Mouse (Mus musculus) gastrocnemius, adult 8-10 months (tissue): Measurements from ENCODE around the gene Dag1. TPM values are rescaled to one million over a fixed set of nuclear protein-coding genes. Genes with fewer than 3 reads are reported as not detected.
"Not testable (repeated sequence)": the region's sequence is repeated elsewhere in the genome, so short reads cannot be mapped to it uniquely, and the experiment has no call there.

ENCODE experiments used
- DNase-seq, 2 experiments: peaks; one replicate each; pipeline ENCODE4 v3.0.0; 2022; ENCODE audit warnings: low spot score in 2 of 2
- total RNA-seq, 4 experiments: library from RNA; stranded (reverse); gene quantifications; 2 replicates each; pipeline ENCODE4 v1.2.4; 2022

Gene Dag1
- 100 to 1,000 TPM; 159 to 203 (median 172) TPM for total RNA-seq

GRCm38 (mm10) chr9:108263690-108264190, at the start of gene Dag1:
Dag1 (minus strand) TSS chr9:108263958.
- peak; percentile 99 for DNase-seq

GRCm38 (mm10) chr9:108308141-108308540, 44.4 kb upstream of the Dag1 start:
- DNase-seq = no peak

- DNase-seq = no peak
Measured at GRCm38 (mm10) chr9:108307021-108307807, 43.5 kb upstream of the Dag1 start.

GRCm38 (mm10) chr9:108306571-108306980, 42.8 kb upstream of the Dag1 start:
- peak; percentile 63 to 70 for DNase-seq

- peak; percentile 98 to 99 for DNase-seq
Measured at GRCm38 (mm10) chr9:108305629-108306520, 42.1 kb upstream of the Dag1 start, which contains the start of the genes Rhoa and Tcta. Rhoa (plus strand) TSS chr9:108306129. Tcta (minus strand) TSS chr9:108306160.

GRCm38 (mm10) chr9:108305170-108305569, 41.4 kb upstream of the Dag1 start:
- DNase-seq = no peak

- no peak for DNase-seq
Measured at GRCm38 (mm10) chr9:108304716-108305115, 41.0 kb upstream of the Dag1 start.

- DNase-seq = no peak
Measured at GRCm38 (mm10) chr9:108301853-108302252, 38.1 kb upstream of the Dag1 start.

- DNase-seq = no peak
Measured at GRCm38 (mm10) chr9:108296453-108297355, 32.9 kb upstream of the Dag1 start, which contains the start of gene Amt. Amt (plus strand) TSS chr9:108296853.

GRCm38 (mm10) chr9:108290773-108291172, 27.0 kb upstream of the Dag1 start:
- no peak for DNase-seq

- DNase-seq = peak; percentile 87 to 88
Measured at GRCm38 (mm10) chr9:108290016-108290750, 26.4 kb upstream of the Dag1 start, which contains the start of gene Nicn1. Nicn1 (plus strand) TSS chr9:108290429.

- DNase-seq = no peak
Measured at GRCm38 (mm10) chr9:108289347-108289746, 25.6 kb upstream of the Dag1 start.

GRCm38 (mm10) chr9:108287526-108288238, 23.9 kb upstream of the Dag1 start:
- DNase-seq = not testable (repeated sequence)

- peak; percentile 49 to 61 for DNase-seq
Measured at GRCm38 (mm10) chr9:108284410-108284809, 20.7 kb upstream of the Dag1 start.

GRCm38 (mm10) chr9:108280071-108280828, 16.5 kb upstream of the Dag1 start:
- peak; percentile 84 to 88 for DNase-seq

GRCm38 (mm10) chr9:108278697-108279450, 15.1 kb upstream of the Dag1 start:
- DNase-seq = no peak

- DNase-seq = no peak
Measured at GRCm38 (mm10) chr9:108275331-108275659, 11.5 kb upstream of the Dag1 start.
